Mouse (Mus musculus): ENCODE data around the gene Cdca8. TPM values are rescaled to one million over a fixed set of nuclear protein-coding genes. Genes with fewer than 3 reads are reported as not detected.

Gene Cdca8
- total and polyA plus RNA-seq, 2 experiments from 2014 or later, result 26.4 to 31.7 TPM

DNA sequence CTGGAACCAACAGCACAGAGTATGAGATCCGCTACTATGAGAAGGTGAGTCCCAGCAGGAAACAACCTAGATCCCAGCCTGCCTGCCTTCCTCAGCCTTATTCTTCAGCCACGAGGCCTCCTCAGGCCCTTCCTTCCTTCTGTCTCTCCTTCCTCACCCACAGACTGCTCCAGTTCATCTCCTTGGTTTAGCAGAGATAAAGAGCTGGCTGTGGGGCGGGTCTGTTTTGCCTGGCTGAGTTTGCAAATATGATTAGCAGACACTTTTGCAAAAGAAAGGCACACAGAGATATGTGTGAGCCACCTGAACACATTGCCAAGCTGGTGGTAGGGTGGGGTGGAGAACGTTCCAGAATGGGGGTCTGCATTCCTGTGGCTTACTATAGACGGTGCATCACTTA is 39.2 kb downstream of the Cdca8 start:
- Histone ChIP-seq H3K4me2 (ENCODE audit: low read depth, low read length) (no peak overlapping the region), H3K27ac (ENCODE audit: low read depth) (no peak overlapping the region), H3K4me1 (ENCODE audit: control insufficient read depth, insufficient read depth) (0 out of 2 replicates have a peak, but pooled peaks cover 1% of the 10 kb centered on the region), H3K36me3 (replicated peaks; ENCODE audit: control insufficient read depth, insufficient read depth, low read length) (no peaks in the 10 kb centered on the region), H3K9me3 (replicated peaks; ENCODE audit: control insufficient read depth, low read length) (no peaks in the 10 kb centered on the region), H3K9ac (replicated peaks; ENCODE audit: low read depth, low read length) (no peak overlapping the region), H3K4me3 (ENCODE audit: low read depth, low read length) (no peak overlapping the region), H3K27me3 (ENCODE audit: control insufficient read depth, insufficient read depth, low read length) (peaks cover 30% of the 10 kb centered on the region)
- ATAC-seq (ENCODE audit: insufficient read depth, low read depth) (no peak), DNase-seq (ENCODE audit: low spot score) (no peak)
- TF ChIP-seq CTCF (IDR thresholded peaks at IDR 0.05; ENCODE audit: low read depth) (no peak), EP300 (IDR thresholded peaks at IDR 0.05; ENCODE audit: low read depth) (no peak)
- 40% methylated on average over 5 of the region's 5 CpGs for WGBS

DNA sequence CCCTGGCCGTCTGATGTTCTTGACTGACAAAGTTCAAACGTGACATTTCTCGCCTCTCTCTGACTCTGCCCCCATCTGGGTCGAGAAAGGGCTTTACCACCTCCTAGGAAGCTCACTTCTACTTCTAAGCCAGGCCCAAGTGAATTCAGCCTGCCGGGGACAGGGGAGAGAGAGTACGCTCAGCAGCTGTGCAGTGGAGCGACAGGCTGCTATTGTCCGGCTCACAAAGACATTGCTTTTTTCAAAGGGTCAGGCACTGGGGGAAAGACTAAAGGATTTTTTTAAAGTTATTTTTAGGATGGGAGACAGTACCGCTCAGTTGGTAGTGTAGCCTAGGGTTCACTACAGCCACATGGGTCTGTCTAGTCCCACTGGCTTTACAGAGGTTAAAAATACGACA is 40.7 kb downstream of the Cdca8 start:
- peaks cover 41% of the 10 kb centered on the region for H3K27me3 ChIP-seq (ENCODE audit: control insufficient read depth, insufficient read depth, low read length)

DNA sequence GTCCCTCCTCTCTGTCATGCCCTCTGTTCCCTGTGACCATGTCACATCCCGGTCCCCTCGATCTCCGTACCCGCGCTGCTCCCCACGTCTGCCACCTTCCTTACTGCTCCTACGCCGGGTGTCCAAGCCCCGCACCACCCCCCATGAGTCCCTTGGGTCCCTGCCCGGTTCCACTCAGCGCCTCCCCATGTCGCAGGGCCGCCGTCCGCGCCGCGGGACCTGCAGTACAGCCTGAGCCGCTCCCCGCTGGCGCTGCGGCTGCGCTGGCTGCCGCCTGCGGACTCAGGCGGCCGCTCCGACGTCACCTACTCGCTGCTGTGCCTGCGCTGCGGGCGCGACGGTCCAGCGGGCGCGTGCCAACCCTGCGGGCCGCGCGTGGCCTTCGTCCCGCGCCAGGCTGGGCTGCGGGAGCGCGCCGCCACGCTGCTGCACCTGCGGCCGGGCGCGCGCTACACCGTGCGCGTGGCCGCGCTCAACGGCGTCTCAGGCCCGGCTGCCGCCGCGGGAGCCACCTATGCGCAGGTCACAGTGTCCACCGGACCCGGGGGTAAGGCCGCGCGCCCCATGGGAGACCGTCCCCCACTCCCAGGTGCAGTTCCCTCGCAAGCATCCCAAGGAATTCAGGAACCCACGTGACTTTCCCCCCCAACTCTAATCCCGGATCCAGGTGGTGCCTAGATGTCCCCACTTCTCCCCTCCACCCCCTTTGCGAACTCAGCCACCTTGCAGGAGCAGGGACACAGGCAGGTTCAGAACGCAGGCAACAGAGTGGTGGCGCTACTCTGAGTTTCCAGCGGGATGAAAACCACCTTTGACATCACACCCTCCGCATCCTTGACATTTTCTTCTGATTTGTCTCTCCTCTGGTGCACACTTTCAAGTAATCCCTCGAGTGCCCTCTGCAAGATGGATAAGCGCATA is 44.3 kb downstream of the Cdca8 start:
- peak overlapping the region; percentile 41 for H3K4me3 ChIP-seq (ENCODE audit: low read depth, low read length)
- H3K4me2 ChIP-seq (ENCODE audit: low read depth, low read length), result peak overlapping the region; percentile 64
- DNase-seq (ENCODE audit: low spot score), result no peak
- WGBS, result 2% methylated on average over 76 of the region's 83 CpGs
- no peaks in the 10 kb centered on the region for H3K36me3 ChIP-seq (replicated peaks; ENCODE audit: control insufficient read depth, insufficient read depth, low read length)
- 0 out of 2 replicates have a peak, but pooled peaks cover 5% of the 10 kb centered on the region for H3K4me1 ChIP-seq (ENCODE audit: control insufficient read depth, insufficient read depth)
- TF ChIP-seq EP300 (IDR thresholded peaks at IDR 0.05; ENCODE audit: low read depth) (no peak), CTCF (IDR thresholded peaks at IDR 0.05; ENCODE audit: low read depth) (no peak)
- H3K27ac ChIP-seq (ENCODE audit: low read depth), result no peak overlapping the region
- peaks cover 51% of the 10 kb centered on the region for H3K27me3 ChIP-seq (ENCODE audit: control insufficient read depth, insufficient read depth, low read length)
- ATAC-seq (ENCODE audit: insufficient read depth, low read depth), result no peak
- H3K9ac ChIP-seq (replicated peaks; ENCODE audit: low read depth, low read length), result no peak overlapping the region
- H3K9me3 ChIP-seq (replicated peaks; ENCODE audit: control insufficient read depth, low read length), result no peaks in the 10 kb centered on the region

More for the DNA sequence above, 40.7 kb downstream of the Cdca8 start:
- no peak overlapping the region for H3K27ac ChIP-seq (ENCODE audit: low read depth)
- DNase-seq (ENCODE audit: low spot score) (no peak), ATAC-seq (ENCODE audit: insufficient read depth, low read depth) (no peak)
- 54% methylated on average over 10 of the region's 10 CpGs for WGBS
- no peak overlapping the region for H3K4me2 ChIP-seq (ENCODE audit: low read depth, low read length)
- no peak overlapping the region for H3K4me3 ChIP-seq (ENCODE audit: low read depth, low read length)
- H3K4me1 ChIP-seq (ENCODE audit: control insufficient read depth, insufficient read depth), result 0 out of 2 replicates have a peak, but pooled peaks cover 5% of the 10 kb centered on the region
- no peaks in the 10 kb centered on the region for H3K36me3 ChIP-seq (replicated peaks; ENCODE audit: control insufficient read depth, insufficient read depth, low read length)
- H3K9me3 ChIP-seq (replicated peaks; ENCODE audit: control insufficient read depth, low read length), result no peaks in the 10 kb centered on the region
- no peak for TF ChIP-seq CTCF (IDR thresholded peaks at IDR 0.05; ENCODE audit: low read depth)
- TF ChIP-seq EP300 (IDR thresholded peaks at IDR 0.05; ENCODE audit: low read depth), result no peak
- H3K9ac ChIP-seq (replicated peaks; ENCODE audit: low read depth, low read length), result no peak overlapping the region

GRCm38 (mm10) chr4:124893769-124894168 is 45.3 kb downstream of the Cdca8 start:
- peaks cover 51% of the 10 kb centered on the region for H3K27me3 ChIP-seq (ENCODE audit: control insufficient read depth, insufficient read depth, low read length)
- no peaks in the 10 kb centered on the region for H3K9me3 ChIP-seq (replicated peaks; ENCODE audit: control insufficient read depth, low read length)
- H3K27ac ChIP-seq (ENCODE audit: low read depth), result no peak overlapping the region
- H3K4me1 ChIP-seq (ENCODE audit: control insufficient read depth, insufficient read depth), result 0 out of 2 replicates have a peak, but pooled peaks cover 5% of the 10 kb centered on the region
- DNase-seq (ENCODE audit: low spot score) (no peak), ATAC-seq (ENCODE audit: insufficient read depth, low read depth) (no peak)
- WGBS, result 36% methylated on average over 6 of the region's 6 CpGs
- H3K4me3 ChIP-seq (ENCODE audit: low read depth, low read length), result no peak overlapping the region
- no peaks in the 10 kb centered on the region for H3K36me3 ChIP-seq (replicated peaks; ENCODE audit: control insufficient read depth, insufficient read depth, low read length)
- TF ChIP-seq EP300 (IDR thresholded peaks at IDR 0.05; ENCODE audit: low read depth), result no peak
- TF ChIP-seq CTCF (IDR thresholded peaks at IDR 0.05; ENCODE audit: low read depth), result no peak
- no peak overlapping the region for H3K4me2 ChIP-seq (ENCODE audit: low read depth, low read length)
- H3K9ac ChIP-seq (replicated peaks; ENCODE audit: low read depth, low read length), result no peak overlapping the region

GRCm38 (mm10) chr4:124890831-124891230 is 48.3 kb downstream of the Cdca8 start:
- H3K4me1 ChIP-seq (ENCODE audit: control insufficient read depth, insufficient read depth), result 0 out of 2 replicates have a peak, but pooled peaks cover 5% of the 10 kb centered on the region
- H3K4me2 ChIP-seq (ENCODE audit: low read depth, low read length), result no peak overlapping the region
- DNase-seq (ENCODE audit: low spot score) (no peak), ATAC-seq (ENCODE audit: insufficient read depth, low read depth) (no peak)
- H3K27ac ChIP-seq (ENCODE audit: low read depth), result no peak overlapping the region
- no peaks in the 10 kb centered on the region for H3K36me3 ChIP-seq (replicated peaks; ENCODE audit: control insufficient read depth, insufficient read depth, low read length)
- no peak for TF ChIP-seq CTCF (IDR thresholded peaks at IDR 0.05; ENCODE audit: low read depth)
- TF ChIP-seq EP300 (IDR thresholded peaks at IDR 0.05; ENCODE audit: low read depth), result no peak
- H3K27me3 ChIP-seq (ENCODE audit: control insufficient read depth, insufficient read depth, low read length), result peaks cover 54% of the 10 kb centered on the region
- no peaks in the 10 kb centered on the region for H3K9me3 ChIP-seq (replicated peaks; ENCODE audit: control insufficient read depth, low read length)
- H3K9ac ChIP-seq (replicated peaks; ENCODE audit: low read depth, low read length), result no peak overlapping the region
- 72% methylated on average over 5 of the region's 5 CpGs for WGBS
- no peak overlapping the region for H3K4me3 ChIP-seq (ENCODE audit: low read depth, low read length)

All from heart, postnatal 0 days (tissue).